Mouse (Mus musculus) skeletal muscle tissue, adult 2 months (tissue): ENCODE data around the gene Mettl7a3.
"Not testable (repeated sequence)": the region's sequence is repeated elsewhere in the genome, so short reads cannot be mapped to it uniquely, and the experiment has no call there.

ENCODE experiments used
- DNase-seq: peaks from one replicate; pipeline ENCODE4 v3.0.0-alpha.2; 2012; ENCODE audit warnings: low read depth, low spot score

Gene Mettl7a3

DNA sequence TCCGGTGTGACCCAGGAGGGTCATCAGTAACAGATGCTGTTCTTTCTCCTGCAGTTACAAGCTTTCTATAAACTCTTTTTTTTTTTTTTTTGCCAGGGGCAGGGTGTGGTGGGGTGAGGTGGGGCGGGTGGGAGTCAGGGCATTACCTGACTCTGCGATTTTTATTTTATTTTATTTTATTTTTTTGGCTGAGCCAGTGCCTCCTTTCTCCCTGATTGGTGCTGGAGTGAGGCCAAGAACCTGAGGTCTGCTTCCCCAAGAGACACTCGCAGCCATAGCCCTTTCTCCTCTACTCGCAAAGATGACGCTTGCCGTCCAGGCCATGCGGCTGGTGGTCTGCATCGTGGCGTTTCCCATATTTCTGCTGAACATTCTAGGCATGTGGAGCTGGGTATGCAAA, at the start of gene Mettl7a3:
Gene Mettl7a3, plus strand, starts transcription at position 301 of the 400 bp plus-strand sequence.
- no peak for DNase-seq

DNA sequence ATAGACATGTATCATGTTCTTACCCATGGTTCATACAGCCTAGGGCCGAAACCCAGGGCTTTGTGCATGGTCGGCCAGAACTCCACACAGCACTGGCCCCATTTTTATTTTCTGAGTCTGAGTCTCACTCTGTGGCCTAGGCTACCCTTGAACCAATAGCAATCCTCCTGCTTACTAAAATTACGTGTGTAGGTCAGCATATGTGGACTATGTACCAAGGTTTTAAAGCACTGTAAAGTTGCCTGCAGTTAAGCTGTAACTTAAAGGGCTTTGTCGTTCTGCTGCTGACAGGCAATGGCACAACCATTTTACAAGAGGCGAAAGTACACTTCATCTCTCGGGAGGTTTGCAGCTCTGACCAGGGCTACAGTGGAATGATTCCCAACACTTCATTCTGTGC, 45.7 kb upstream of the Mettl7a3 start:
- no peak for DNase-seq

DNA sequence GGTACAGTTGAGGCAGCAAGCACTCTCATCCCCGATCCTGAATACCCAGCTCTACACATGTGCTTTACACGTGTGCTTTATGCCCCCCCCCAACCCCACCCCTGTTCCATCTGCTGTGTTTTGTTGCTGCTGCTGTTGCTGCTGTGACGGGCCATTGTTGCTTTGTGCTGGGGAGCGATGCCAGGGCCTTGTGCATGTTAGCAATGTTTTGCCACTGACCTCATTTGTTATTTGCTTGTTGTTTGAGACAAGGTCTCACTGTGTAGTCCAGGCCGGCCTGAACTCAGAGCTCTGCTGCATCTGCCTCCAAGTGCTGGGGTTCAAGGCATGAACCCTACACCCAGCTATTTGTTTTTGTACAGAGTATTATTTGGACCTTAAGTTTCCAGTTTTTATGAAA, 43.9 kb upstream of the Mettl7a3 start:
- DNase-seq, result no peak

DNA sequence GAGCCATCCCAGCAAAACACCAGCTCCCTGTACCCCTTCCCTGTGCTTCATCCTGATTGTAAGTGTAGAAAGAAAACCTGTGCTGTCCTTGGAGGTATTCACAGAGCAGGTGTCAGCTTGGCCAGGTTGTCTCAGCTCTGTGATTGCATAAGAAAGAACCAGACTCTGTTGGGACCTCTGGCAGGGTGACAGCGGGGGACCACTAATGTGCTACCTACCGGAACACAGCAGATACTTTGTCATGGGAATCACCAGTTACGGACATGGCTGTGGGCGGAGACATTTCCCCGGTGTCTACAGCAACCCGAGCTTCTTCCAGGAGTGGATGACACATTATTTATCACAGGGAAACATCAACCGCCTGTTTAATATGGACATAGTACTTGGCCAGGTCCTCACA, 42.4 kb upstream of the Mettl7a3 start:
- no peak for DNase-seq

DNA sequence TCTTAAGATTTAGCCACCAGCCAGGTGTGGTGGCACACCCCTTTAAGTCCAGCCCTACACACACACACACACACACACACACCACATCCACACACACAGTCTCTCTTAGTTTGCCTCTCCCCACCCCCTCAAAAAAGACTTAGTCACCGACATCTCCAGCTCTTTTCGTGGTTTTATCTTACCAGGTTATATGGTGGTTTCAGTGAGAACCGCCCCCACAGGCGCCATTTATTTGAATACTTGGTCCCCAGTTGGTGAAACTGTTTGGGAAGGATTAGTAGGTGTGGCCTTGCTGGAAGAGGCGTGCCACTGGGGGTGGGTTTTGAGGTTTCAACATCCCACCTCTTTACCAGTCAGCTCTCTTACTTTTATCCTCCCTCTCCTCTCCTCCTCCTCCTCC, 36.9 kb upstream of the Mettl7a3 start:
- DNase-seq, result no peak

DNA sequence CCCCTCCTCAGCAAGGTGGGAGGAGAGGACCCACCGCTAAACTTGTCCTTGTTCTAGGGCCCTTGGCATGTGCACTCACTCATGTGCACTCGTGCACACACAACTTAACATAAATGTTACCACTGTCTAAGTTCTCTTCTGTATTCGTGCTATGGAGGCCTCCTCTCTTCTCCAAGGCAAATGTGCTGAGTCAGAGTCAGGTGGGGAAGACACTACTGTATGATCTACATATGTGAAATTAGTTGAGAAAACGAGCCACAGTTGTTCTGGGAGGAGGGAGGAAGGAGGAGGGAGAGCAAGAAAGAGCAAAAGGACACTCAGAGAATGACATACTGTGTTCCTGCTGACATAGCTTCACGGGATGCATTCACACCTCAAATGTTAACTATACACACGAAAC, 34.2 kb upstream of the Mettl7a3 start:
- DNase-seq, result no peak

DNA sequence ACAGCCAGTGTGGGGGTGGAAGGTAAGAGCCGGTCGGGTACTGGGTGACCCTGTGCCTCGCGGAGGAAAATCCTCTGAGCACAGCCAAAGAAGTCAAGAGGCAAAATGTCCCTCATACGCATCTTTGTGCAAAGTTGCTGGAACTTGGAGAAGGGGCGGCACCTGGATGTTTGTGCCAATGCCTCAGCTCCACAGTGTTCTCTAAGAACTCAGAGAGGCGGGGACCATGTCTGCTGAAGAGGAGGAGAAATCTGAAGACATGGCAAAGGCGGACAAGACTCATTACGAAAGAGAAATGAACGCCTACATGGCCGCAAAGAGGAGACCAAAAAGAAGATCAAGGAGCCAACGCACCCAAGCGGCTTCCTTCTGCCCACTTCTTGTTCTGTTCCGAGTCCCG, 33.2 kb upstream of the Mettl7a3 start:
- DNase-seq, result no peak

DNA sequence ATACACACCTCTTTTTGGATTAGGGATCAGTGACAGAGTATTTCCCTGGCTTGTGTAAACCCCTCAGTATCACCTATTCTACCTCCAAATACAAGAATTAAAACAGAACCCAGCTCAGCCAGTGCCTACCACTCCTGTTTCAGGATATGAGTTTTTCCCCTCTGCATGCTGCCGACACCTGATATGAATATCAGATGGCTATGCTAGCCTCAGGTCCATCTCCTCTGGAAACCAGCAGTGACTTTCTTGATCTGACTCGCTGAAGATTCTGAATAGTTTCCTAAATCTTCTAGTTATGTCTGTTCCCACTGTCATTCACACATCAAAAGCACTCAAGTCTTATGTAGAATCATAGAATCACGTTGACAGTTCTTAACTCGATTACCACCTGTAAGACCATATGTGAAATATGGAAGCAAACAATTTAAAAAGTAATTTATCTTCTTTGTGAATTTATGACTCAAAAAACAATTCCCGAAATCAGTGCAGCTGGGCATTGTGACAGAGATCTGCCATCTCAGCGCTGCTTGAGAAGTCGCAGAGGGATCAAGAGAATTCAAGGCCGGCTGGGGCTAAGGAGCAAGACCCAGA, 31.2 kb upstream of the Mettl7a3 start:
- no peak for DNase-seq

DNA sequence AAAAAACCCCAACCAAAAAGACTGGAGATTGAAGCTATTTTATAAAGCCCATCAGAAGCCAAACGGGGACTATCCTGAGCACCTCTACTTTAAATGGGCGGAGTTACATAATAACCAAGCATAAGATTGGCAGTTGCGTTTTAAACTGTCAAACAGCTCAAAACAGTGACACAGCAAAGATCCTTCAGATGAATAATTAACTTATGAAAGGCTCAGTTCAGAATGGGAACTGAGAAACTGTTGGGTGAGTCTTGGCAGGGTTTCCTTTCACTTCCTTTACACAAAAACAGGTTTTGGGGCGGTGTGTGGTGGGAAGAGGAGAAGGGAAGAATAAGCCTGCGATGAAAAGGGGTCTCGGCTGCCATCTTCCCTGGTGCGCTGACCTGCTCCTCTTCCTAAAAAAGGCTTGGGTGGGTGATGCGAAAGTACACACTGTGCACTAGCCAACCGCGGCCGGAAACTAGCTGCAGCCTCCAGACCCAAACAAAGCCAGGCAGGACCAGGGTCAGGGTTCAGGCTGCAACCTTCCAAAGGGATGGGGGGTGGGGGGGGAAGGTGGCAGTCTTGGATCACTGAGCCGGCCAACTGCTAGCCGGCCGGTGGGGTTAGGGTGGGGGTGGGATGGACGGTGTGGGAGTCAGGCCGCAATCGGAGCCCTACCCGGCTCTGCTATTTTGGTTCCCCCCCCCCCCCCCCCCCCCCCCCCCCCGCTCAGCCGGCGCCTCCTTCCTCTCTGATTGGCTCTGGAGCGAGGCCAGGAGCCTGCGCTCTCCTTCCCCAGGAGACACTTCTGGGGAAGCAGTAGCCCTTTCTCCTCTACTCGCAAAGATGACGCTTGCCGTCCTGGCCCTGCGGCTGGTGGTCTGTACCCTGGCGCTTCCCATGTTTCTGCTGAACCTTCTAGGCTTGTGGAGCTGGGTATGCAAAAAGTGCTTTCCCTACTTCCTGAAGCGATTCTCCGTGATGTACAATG, 30.4 kb upstream of the Mettl7a3 start, which contains the start of gene Mettl7a1:
Gene Mettl7a1, plus strand, starts transcription at position 122 of the 973 bp plus-strand sequence.
- DNase-seq, result peak; percentile 94

DNA sequence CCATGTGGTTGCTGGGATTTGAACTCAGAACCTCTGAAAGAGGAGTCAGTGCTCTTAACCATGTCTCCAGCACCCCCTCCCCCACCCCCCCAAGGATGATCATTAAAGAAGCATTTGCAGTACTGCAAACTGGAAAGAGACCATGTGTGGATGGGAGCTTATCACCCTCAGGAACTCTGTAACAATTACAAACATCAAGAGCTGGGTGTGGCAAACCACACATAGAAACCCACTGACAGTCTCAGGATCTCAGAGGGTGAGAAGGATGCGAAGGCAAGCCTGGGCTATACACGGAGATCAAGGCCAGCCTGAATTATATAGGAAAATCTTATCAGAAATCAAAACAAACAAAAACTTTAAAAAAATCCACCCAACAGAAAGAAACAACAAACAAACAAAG, 28.5 kb upstream of the Mettl7a3 start:
- no peak for DNase-seq

DNA sequence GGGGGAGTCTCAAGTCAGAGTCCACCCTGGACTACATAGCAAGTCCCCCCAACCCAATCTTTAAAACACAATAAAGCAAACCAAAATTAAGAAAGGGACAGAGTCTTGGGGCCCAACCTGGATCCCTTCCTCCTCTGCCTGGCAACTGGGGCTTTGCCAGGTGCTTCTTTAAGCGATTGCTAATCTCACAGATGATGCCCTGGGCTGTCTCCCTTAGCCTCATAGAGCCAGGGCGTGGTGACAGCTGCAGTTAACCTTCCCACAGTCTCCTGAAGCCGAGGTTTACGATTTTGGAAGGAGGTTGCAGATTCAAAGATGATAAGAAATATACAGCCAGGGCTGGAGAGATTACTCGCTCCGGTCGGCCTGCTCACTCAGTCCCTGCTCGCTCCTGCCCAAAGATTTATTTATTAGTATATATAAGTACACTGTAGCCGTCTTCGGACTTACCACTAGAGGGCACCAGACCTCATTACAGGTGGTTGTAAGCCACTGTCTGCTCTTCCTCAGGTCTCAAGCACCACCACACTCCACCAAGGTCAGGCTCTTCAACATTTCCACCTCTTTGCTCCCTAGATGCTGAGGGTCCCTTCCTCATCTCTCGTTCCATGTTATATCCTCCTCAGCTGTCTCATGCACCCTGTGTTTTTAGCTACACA, 27.2 kb upstream of the Mettl7a3 start:
- DNase-seq, result peak; percentile 75

DNA sequence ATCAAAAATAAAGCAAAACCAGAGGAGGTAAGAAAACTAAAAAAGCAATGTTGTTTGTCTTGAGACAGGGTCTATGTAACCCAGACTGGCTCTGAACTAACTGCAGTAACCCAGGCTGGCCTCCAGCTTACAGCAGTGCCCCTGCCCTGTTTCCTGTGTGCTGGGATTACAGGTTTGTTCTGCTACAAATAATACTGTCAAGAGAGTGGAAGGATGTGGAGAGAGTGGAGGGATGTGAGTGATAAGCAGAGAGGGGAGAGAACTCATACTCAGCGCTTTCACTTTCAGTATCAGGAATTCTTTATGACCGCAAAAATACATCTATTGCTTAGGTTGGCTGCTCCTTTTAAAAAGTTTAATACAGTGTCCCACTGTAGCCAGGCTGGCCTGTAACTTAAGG, 22.4 kb upstream of the Mettl7a3 start:
- DNase-seq, result no peak

DNA sequence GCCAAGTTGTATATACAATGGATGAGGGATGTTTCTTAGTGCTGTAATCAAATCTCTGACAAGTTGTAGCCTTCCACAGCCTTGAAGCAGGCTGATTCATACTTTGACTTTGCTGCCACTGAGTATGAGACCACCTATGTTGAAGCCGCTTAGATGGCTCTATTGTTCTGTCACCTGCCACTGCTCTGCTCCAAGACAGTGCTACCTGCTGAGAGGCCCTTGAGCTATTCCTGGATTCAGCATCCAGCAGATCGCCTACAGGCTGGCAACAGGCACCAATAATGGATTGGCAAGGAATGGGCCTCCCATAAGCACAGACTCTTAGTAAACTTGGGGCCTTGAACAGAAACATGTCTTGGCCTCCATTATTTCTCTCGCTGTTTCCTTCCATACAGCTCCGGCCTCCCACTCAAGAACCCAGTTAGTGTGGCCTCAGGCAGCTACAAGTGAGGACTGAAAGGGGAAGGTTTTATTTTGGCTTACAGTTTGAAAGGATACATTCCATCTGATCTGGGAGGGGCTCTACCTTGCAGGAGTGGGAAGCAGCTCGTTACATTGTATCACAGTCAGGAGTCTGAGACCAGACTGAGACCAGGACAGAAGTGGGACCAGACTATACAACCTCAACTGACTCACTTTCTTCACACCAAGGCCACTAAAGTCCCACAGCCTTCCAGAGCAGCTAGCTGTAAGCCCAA, 20.1 kb upstream of the Mettl7a3 start:
- no peak for DNase-seq

DNA sequence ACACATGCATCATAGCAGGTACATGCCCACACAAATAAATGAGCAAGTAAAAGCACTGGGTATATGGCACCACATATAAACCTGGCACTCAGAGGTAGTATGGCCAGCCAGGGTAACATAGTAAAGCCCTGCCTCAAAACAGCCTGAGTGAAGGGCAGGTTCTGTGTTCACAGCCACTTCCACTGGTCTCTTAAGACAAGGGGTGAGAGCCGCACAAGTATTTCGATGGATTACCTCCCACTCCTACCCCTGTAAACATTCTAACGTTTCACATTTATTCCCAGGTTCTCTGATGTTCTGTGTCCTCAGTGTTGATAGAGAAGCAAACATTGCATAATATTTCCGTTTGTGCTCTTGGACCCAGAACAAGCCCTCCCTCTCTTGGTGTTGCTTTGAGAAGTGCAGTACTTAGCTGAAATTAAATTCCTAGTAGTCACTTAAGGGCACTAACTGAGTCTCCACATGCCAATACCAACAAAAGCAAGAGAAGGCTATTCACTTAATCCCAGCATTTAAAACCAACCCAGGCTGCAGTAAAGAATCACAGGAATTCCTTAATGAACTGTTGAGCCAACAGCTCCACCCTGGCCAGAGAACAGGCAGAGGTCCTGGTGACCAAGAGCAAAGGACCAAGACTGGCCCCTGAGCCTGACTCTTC, 16.6 kb upstream of the Mettl7a3 start:
- DNase-seq, result peak; percentile 41

DNA sequence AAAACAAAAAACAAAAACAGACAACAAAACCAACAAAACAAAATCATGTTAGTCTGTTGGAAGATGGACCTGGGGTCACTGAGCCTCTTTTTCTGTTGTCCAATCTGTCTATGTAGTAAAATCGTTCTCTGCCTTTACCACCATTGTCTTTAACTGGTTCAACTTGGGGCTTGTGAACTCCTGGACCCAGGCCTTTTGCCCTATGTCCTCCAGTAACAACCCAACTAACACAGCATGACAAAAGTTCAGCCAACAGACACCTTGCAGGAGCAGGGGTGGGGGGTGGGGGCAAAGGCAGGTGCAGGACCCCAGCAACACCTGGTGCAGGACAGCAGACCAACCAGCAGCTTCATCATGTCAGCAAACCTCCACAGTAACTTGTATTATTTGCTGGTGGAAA, 14.8 kb upstream of the Mettl7a3 start:
- DNase-seq, result no peak

DNA sequence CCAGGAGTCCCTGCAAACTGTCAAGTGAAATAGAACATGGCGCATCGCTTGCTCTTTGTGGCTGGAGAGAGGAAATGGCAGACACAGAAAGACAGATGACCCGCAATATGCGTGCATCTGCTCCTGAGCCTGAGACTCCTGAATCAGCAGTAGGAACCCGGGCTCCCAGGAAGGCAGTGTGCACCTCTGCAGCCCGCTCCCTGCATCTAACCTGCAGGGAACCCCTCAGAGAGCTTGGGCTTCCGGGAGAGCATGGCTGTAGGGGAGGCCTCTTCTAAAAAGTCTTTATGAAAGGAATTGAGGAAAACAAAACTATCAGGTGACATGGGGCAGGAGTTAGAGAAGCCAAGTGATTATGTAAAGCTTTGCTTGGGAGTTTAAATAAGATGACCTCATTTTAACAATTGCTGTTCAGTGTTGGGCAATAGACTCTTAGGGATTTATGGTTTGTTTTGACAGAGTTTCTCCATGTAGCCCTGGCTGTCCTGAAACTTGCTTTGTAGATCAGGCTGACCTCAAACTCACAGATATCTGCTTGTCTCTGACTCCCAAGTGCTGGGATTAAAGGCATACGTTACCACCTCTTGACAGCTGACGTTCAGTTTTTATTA, 14.3 kb upstream of the Mettl7a3 start:
- DNase-seq, result peak; percentile 51

DNA sequence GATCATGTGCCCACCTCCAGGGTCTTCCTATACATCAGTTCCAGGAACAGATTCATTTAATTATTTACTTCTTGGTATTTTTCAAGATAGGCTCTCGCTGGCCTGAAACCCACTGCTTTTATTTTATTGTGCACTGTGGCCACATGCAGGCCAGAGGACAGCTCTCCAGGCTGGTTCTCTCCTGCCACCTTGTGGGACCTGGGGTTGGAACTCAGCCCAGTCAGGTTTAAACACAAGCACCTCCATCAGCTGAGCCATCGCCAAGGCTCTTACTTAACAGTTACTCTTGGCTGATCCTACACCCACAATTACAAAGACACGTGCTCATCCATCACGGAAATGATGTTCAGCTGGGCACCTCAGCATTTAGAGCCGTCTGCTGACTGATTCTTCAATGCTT, 13.6 kb upstream of the Mettl7a3 start:
- DNase-seq, result peak; percentile 58

DNA sequence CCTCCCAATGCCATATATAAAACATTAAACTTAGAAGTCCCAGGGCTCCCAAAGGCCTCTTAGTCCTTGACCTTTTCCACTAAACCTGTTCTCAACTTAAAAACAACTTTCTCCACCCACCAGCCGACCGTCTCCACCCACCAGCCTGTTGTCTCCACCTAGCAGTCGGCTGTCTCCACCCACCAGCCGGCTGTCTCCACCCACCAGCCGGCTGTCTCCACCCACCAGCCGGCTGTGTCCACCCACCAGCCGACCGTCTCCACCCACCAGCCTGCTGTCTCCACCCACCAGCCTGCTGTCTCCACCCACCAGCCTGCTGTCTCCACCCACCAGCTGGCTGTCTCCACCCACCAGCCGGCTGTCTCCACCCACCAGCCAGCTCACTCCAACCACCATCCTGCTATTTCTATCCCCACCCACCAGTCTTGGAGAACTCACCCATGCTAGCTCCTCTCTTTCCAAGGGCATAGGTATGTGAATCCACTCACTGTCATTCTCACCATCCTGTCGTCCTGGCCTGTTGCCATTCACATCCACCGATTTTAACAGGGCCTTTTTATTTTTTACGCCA, 10.6 kb upstream of the Mettl7a3 start:
- no peak for DNase-seq

DNA sequence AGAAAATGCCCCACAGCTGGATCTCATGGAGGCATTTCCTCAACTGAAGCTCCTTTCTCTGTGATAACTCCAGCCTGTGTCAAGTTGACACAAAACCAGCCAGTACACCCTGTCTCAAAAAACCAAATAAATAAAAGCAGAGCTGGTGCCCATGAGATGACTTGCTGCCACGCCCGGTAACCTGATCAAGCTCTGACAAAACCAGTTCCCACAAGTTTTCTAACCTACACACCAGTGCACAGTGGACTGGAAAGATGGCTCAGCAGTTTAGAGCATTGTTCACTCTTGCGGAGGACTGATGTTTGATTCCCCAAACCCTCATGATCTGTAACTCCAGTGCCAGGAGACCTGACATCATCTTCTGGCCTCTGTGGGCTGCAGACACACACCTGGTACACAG, 9.5 kb upstream of the Mettl7a3 start:
- no peak for DNase-seq

DNA sequence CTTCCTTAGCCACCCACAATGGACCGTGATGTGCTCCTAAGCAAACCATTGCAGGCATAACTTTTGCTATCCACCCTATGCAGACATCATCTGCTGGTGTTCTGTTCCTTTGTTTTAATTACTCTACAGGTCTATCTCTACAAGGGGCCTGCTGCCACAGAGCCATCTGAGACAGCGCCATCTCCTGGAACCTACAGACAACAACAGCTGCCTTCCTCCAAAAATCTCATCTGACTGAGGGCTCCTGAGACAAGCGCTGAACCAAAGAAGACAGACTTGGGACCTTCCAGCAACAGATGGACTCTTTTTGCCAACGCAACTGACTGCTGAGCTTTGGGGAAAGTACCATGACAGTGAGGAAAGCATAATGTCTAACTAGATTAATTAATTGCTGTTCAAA, 6.6 kb upstream of the Mettl7a3 start:
- not testable (repeated sequence) for DNase-seq

DNA sequence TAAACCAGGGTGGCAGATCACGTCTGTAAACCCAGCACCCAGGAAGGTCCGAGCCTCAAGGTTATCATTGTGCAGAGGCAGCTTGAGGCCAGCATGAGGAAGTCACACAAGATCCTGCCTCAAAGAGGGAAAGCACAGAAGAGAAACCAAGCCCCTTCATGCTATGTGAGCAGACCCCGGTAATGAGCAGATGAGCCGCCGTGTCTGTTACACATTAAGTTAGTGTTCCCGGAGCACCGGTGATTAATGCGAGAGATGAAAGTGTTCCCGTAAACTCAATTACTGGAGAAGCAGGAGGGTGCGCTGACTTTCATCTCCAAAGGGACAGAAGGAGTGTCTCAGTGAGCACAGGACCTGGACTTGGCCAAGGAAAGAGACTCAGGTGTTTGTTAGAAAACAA, 5.4 kb upstream of the Mettl7a3 start:
- not testable (repeated sequence) for DNase-seq
